Mouse (Mus musculus): ENCODE results near the gene Eml6.
"Not testable (repeated sequence)": the region's sequence is repeated elsewhere in the genome, so short reads cannot be mapped to it uniquely, and the experiment has no call there.

Gene Eml6

DNA sequence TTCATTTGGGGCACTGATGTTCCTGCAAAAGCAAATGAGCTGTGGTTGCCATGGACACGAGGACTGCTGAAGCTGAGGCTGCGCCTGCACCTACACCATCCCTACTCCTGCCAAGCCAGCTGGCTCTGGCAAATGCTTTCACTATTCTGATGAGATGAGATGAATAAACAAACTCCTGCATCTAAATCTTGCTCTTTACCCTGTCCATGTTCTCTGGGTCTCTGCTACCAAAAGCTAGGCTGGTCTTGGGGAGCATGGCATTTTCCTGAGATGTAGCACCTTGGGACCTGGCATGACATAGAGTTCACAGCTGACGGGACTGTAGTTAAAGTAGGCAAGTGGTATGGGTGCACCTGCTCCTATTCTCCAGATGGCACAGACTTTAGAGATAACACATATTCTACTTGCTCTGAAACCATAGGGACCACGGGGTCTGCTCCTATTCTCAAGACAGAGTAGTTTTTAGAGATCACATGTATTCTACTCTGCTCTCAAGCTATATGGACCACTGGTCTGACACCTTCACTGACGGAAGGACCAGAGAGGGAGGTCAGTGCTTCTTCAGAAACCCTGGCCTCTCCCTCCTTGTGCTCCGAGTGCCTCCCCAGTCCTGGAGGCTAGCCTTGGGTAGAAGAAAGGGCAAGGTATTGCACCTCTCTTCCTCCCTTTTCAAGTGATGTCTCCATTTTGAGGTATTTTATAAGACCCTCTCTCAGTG is 236.8 kb downstream of the Eml6 start:
- no peak for DNase-seq

DNA sequence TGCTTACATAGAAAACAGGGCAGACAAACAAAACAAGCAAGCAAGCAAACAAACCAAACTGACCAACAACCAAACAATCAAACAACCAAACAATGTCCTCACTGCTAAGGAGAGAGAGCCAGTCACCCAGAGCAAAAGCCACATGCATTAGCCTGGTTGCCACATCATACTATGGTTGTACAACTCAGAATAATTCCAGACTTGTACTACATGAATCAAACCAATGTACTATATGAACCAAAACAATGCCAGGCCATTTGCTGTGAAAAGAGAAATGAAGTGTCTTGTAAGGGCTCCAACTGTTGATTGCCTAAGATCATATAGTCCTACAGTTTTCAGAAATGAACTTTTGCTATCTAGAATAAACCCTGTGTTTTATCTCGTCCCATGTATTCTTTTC is 237.3 kb downstream of the Eml6 start:
- no peak for DNase-seq

DNA sequence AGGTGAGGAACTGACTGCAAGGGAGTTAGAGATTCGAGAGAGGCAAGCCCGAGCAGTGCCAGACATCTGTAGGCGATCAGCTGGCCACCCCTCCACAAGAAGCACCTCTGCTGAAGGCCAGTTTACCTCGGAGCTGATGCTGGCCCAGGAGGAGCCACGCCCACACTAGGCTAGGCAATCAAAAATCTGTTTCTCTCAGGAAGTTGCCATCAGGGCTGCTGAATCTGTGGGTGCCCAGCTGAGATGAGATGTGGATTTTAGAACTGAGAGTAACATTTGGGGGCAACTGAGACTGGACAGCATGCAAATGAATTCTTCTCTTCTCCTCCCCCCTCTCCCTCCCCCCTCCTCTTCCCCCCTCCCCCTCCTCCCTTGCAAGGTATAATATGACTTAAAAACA is 238.4 kb downstream of the Eml6 start:
- no peak for DNase-seq

DNA sequence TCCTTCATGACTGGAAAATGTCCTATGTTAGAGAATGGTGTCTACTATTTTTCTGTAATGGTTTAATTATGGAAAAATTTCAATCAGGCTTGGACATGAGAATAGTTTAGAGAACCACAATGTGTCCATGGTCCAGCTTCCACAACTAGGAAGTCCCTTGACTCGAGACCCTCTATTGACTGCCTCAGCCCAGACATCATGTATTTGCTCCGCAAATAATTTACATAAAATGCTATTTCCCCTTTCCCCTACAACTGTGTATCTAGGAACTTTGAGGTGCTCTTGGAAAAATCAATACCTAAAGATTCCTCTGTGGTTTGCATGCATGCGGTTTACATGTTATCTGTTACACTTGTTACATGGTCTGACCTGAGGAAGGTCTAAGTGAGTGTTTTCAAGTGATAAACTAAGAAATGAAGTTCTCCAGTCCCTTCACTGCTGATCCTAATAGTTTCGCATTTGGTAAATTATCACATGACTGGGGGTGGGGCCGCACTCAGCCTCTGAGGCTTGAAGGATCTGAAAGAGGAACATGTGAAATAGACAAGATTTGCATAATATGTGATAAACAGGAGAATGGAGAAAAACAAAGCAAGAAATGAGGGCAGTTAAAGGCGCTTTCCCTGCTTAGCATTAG is 239.1 kb downstream of the Eml6 start:
- DNase-seq: no peak

DNA sequence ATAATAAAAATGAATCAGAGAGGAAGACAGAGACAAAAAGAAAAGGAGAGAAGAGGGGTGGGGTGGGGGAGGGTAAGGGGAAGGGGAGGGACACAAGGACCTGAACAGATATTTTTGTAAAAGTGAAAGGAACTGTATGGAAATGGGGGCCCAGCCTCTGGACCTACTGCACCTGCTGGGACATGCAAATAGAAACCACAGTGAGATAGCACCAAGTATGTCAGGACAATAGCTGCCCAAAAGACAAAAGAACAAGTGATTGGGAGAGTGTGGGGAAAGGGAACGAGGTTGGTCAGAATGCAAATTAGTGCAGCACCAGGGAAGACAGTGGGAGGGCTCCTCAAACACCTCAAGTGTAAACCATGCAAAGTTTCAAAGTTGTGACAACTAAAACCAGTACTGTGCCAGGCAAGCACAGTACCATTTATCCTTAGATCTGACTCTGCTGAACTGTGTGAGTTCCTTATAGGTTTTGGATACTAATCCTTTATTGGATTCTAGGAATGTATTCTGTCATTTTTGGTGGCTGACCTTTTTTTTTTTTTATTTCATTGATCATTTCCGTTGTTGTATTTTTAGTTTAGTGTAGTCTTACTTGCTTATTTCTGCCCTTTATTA is 246.3 kb downstream of the Eml6 start:
- no peak for DNase-seq

DNA sequence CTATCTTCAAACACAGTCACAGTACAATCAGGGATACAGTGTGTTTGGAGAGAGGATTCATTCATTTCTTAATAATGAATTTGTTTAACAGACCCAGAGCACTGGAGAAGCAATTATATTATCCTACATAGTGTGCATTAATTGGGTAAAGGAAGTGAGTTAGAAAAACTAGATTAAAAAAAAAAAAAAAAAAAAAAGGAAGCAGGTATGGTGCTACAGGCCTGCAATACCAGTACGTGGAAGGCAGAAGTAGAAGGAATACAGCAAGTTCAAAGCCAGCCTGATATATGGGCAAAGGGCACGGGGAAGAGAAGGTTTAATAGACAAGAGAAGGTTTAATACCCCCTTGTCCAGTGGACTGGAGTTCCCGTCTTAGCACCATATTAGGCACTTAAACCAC is 246.9 kb downstream of the Eml6 start:
- DNase-seq: no peak

DNA sequence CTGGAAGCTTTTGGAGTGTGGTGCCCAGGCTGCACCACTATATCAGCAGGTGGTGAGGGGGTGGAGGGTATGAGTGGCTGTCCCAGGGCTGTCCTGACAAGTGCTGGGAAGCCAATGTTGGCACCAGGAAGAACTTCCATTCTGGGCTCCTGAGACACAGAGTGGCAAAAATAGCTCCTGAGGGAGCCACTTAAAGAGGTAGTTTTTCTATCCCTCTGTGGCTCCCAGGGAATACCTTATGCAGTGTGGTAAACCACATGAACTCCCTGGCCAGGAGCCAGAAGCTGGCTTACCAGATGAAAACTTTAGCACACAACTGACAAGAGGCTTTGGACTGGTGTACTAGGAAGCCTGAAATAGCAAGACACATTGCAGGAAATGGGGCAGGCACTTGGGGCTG is 247.9 kb downstream of the Eml6 start:
- no peak for DNase-seq

DNA sequence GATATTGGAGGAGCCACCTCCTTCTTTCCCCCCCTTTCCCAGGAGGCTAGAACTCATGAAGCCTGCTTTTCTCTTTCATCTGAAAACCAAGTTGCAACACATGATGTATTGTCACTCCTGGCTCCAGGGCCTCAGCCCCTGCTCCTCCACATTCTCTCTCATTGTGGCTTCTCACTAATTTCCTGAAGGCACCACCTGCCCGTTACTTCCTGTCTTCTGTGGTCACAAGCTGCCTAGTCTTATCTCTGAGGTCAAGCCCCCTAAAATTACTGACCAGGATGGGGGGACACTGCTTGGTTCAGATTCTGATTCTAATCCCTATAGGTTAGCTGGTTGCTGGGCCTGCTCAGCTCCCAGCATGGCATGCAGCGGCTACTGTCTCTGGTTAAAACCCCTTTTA is 251.1 kb downstream of the Eml6 start:
- DNase-seq: peak; percentile 7

DNA sequence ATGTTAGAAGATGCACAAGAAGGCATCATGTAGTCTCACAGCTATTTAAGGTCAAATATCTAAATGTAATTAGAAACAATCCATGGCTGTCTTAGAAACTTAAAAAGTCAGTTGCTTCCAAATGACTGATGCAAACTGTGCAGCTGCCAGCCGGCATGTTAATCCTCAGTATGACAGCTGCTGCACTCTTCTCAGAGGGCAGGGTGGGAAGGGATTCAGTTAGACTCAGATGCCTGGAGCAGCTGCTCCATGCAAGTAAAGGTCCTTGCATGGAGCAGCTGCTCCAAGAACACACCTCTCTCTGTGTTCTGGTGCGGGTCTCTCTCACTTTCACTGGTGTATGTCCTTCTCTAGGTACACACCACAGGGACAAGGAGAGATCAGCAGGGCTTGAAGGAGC is 251.5 kb downstream of the Eml6 start:
- DNase-seq: no peak

DNA sequence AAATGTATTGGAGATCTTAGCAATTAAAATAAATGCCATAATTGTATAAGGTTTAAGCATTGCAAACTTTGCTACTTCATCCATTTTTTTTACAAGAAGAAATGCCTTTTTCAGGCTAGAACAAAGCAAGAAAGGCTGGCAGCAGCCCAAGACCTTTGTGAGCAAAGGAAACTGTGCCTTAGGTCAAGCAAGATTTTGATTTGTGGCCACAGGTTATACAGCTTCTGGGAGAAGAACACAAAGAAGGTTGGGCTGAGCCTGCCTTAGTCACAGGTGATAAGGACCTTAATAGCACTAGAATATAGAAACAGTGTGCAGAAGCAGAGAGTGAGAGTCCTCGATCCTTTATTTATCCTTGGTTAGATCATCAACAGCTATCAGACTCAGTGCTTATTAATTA is 253.6 kb downstream of the Eml6 start:
- DNase-seq: no peak

DNA sequence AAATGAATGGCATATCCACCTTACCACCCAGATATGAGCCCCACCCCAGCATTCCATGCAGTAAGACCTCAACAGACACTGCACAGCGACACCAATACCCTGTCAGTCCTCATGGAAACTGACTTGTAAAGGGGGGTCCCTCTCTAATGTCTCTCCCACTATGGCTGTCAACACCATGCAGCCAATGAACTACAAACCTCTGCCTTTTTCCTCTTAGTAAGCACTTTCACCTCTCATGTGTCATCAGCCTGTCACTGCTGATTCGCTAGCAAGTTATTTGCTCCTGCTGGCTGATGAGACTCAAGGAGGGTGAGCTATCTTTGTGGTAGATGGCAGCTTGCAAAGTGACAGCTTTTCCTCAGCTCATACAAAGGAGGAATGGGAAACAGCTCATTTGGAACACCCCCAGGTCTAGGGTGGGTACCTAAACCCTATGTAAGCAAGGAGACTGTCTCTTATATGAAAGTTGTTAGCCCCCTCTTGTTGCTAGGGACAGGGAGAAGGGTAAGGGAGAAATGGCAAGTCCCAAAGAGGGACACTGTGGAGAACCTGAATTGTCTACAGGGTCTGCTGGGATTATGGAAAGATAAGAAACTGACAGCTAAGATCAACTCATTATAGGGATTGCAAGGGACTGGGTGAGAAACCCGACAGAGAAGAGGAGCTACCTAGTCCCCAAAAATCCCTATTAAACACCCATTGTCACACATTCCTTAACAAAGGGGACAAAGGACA is 255.0 kb downstream of the Eml6 start:
- DNase-seq: no peak

DNA sequence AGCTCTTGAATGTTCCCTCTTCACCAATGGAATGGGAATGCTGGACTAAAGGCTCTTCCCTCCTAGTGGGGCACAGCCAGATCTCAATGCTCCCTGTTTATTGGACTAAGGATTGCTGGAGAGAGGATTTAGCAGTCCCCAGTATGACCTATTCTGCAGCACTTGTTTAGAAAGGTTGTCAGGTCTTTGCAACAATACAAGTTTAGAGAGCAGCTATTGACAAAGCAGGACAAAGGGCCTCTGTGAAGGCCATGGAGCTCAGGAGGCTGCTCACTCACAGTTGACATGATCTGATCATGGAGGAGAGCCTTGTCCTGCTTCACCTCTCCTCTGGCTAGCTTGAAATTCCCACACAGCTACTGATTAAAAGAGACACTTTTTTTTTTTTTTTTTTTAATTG is 257.3 kb downstream of the Eml6 start:
- no peak for DNase-seq

DNA sequence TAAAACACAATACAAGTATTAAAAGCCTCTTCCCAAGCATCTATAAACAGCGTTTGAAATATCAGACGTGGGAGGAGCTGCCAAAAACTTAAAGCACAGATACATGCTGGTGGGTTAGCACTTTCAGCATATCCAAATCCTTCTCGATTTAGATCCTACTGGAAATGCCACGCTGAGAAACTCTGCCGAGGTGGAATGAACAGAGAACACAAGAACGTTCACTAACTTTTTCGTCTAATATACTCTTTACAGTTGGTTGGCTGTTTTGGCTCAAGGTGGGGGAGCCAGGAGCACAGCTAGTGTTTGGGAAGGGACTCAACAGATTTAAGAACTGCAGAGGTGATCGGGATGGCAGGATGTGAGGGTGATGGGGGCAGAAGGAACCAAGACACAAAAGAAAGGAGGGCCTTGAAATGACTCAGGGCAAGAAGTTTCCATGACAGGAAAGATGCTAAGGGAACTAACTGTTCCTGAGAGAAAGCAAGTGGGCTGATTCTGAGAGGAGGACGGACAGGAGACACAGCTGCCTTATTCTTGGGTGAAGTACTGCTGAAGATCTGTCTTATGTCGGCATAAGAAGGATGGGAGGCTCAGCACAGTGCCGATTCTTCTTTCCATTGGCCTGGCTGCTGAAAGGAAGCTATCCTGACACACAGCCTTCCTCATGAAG is 259.4 kb downstream of the Eml6 start:
- no peak for DNase-seq

DNA sequence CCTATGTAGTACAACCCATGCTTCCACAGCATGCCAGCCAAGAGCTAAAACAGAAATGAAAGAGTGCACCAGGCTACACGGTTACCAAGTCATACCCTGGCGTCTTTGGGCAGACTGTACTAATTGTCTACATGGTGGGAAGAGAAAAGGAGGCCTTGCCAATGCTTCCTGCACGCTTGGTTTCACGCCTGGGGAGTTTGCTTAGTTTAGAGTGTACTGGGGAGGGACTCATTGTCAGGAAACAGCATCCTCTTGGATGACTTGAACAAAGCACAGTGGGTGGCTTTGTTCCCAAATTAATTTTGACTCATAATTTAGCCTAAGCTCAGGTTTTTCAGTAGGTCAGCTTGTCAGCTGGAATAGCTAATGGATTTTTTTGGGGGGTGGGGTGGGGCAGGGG is 260.8 kb downstream of the Eml6 start:
- DNase-seq: no peak

DNA sequence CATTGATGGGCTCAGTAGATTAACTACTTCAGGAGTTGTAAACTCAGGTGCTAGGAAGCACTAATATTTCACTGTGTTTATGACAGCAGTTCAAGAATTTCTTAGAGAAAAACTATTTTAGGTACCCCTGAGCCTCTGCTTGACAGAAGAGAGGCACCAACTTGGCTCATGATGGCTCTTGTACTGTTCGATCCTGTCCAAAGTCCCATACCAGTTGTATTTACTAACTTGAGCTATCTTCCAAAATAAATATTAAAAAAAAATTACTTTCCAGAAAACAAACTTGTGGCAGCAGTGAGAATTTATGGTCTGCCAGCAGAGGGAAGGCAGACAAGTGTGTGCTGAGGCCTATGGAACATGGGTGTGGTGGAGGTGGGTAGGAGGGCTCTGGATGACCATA is 263.1 kb downstream of the Eml6 start:
- DNase-seq: no peak

DNA sequence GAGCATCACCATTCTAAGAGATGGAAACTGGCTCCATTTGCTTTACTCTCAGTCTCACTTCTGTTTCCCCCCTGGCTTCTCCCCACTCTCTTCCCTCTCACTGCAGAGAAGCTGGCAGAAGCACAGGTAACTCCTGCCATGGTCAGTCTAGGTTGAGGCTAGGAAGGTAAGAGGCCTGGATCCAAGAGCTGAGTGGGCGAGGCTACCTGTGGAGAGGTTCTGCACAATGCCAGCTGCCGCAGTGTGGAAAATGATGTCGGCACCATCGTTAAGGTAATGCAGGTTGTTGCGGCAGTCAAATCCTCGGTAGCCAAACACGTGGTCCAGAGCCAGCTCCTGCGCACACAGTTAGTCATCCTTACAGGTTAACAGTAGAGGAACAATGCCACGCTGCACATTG is 264.4 kb downstream of the Eml6 start:
- DNase-seq: no peak

DNA sequence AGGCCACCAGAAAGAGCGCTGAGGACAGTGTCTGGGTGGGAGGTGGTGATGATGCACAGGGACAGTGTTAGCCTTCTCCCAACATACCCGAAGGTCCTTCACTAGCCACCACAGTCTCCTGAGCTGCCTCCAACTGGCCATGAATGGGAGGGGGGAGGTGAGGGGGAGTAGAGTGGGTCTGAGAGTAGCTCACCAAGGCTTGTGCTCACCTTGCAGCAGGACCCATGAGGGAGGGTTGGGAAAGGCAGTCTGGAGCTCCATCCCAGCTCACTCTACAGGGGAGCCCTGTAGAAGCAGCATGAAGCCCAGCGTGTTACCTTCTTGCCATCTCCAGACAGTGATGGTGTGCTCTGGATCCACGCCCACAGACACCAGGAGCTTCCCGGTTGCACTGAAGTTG is 267.2 kb downstream of the Eml6 start:
- no peak for DNase-seq

DNA sequence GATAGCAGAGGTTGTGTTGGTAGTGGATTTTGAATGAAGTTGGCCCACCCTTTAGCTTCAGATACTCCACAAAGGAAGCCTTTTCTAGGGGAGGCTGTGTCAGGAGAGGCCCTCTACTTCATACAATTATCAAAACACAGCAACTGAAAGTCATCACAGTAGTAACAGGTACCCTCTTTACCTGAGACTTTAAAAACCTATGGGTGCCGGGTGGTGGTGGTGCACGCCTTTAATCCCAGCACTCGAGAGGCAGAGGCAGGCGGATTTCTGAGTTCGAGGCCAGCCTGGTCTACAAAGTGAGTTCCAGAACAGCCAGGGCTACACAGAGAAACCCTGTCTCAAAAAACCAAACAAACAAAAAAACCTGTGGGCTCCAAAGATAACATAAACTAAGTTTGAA is 269.8 kb downstream of the Eml6 start:
- not testable (repeated sequence) for DNase-seq

DNA sequence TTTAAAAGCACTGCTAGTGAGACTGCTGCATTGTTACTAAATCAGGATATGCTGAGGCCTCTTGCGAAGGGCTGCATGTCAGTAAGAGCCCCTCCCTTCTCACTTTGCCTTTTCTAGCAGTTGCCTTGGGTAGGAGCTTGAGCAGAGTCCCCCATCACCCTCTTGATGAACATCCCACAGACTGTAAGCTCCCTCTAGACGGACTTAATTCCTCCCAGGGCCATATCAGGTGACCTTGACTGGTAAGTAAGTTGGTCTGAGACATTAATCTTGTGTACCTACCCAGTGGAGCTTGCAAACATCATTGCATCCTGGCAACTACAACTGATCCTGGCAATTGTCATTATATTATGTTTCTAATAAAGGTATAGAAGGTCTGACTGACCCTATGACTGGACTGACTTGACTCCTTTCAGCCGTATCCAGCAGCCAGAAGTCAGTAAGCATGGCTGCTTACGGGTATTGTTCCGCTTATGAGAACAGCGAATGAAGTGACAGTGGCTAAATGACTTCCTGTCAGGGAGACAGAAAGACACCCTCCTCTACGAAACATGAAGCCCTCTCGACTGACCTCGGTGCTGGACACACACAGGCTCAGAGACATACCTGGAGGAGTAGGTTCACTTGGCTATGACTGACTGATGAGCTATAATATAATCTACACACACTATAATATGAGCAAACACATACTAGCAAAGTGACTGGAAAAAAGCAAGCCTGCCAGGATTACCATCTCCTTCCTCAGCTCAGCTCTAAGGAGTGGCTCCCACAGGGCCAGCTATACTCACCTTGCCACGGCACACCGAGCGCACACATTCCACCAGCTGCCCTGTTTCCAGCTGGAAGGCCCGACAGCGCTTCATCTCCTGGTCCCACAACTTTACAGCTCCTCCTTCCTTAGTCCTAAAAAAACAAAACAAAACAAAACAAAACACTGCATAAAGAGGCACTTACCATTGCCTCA is 273.9 kb downstream of the Eml6 start:
- DNase-seq: no peak

DNA sequence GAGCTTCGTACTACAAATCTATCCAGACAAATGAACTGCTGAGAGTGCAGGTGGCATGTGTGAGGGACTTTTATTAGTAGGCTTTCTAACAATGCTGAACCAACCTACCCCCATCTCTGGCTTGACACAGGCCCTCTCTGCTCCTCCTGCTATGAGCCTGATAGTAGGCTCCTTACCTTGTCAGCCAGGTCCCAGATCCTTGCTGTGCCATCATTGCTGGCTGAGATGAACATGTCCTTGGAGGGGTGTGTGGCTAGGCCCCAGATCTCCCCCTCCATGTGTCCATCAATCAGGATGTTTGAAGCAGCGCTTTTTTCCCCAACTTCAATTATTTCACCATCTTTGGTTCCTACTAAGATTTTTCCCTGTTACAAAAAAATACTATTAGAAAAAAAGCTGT is 274.8 kb downstream of the Eml6 start:
- no peak for DNase-seq

DNA sequence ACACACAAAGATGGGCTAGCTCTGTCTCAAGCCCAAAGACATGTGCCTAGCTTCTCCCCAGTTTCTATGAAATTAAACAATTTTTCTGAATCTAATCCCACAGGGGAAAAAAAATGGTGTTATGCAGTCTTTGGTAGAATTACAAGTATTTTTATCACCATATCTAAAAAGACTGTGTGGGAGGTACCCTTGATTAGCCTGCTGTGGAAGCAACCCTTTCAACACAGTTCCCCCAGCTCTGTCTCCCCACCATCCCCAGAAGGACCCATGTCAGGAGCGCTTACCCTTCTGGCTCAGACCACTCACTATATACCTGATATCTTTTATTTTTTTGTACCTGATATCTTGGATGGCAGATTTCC is 276.4 kb downstream of the Eml6 start:
- DNase-seq: no peak
